8 mouse cellular contexts compared by ENCODE assay signal in the genomic region with DNA sequence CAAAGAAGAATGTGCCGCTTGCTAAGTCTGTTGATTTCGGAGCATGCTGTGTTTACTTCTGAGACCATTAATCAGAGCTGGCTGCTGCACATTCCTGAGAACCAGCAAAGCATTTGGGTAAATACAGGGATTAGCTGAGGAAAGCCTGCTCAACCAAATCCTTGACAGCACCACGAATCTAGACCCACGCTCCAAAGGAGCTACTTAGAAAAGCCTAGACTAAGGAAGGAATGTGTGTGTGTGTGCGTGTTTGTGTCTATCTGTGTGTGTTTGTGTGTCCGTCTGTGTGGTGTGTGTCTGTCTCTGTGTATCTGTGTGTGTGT. TPM values are rescaled to one million over a fixed set of nuclear protein-coding genes. Genes with fewer than 3 reads are reported as not detected.
A peak's percentile ranks its signal among the peaks of the same experiment; 100 is the strongest.
DNase-seq lines count a peak whose midpoint lies in the region; ATAC-seq lines count a peak whose summit lies in the region.
"Had no signal": no experiment of that assay in that cellular context is flagged by ENCODE, and none has a peak within 500 bp of the region (broad histone marks: within the 10 kb centered on the region; RNA-seq: fewer than 3 reads in every experiment).

No protein-coding gene starts in this region.

- DNase-seq in kidney, postnatal 25 days: peak; percentile 42 to 55
- peak; percentile 42 for DNase-seq in retina, embryonic 14.5 days (ENCODE audit: low spot score)
- DNase-seq in cerebellum, adult 11 months: no peak
- no peak for DNase-seq in frontal cortex, postnatal 10 days (ENCODE audit: low spot score in 2 of 2)
- DNase-seq: cerebellum, adult 8-10 months had no signal

- H3K27me3 ChIP-seq in hindbrain, embryonic 15.5 days: no peaks in the 10 kb centered on the region
- no peaks in the 10 kb centered on the region for H3K27me3 ChIP-seq in hindbrain, embryonic 12.5 days
- no peaks in the 10 kb centered on the region for H3K27me3 ChIP-seq in embryonic facial prominence, embryonic 12.5 days

- no peak overlapping the region for H3K4me3 ChIP-seq in hindbrain, embryonic 15.5 days
- H3K4me3 ChIP-seq in hindbrain, embryonic 12.5 days: no peak overlapping the region
- H3K4me3 ChIP-seq in embryonic facial prominence, embryonic 12.5 days: no peak overlapping the region

- H3K27ac ChIP-seq in hindbrain, embryonic 15.5 days (replicated peaks): peak overlapping the region; percentile 38; the same call in 1 of the 2 replicates
- no peak overlapping the region for H3K27ac ChIP-seq in hindbrain, embryonic 12.5 days
- H3K27ac ChIP-seq in embryonic facial prominence, embryonic 12.5 days: peak overlapping the region; percentile 77

- H3K9me3 ChIP-seq in hindbrain, embryonic 15.5 days: no peaks in the 10 kb centered on the region
- no peaks in the 10 kb centered on the region for H3K9me3 ChIP-seq in hindbrain, embryonic 12.5 days (replicated peaks)
- no peaks in the 10 kb centered on the region for H3K9me3 ChIP-seq in embryonic facial prominence, embryonic 12.5 days

- H3K4me2 ChIP-seq in hindbrain, embryonic 15.5 days: 0 out of 2 replicates have a peak overlapping the region, but pooled peaks have one; percentile 11
- H3K4me2 ChIP-seq in hindbrain, embryonic 12.5 days (replicated peaks): no peak overlapping the region
- H3K4me2 ChIP-seq in embryonic facial prominence, embryonic 12.5 days (replicated peaks): peak overlapping the region; percentile 30

- WGBS in hindbrain, embryonic 15.5 days: 23% methylated on average over 6 of the region's 6 CpGs
- 19% methylated on average over 6 of the region's 6 CpGs for WGBS in hindbrain, embryonic 12.5 days
- WGBS in embryonic facial prominence, embryonic 12.5 days: 23% methylated on average over 6 of the region's 6 CpGs

- H3K9ac ChIP-seq in hindbrain, embryonic 15.5 days: no peak overlapping the region
- H3K9ac ChIP-seq in hindbrain, embryonic 12.5 days: no peak overlapping the region
- no peak overlapping the region for H3K9ac ChIP-seq in embryonic facial prominence, embryonic 12.5 days

- ATAC-seq in hindbrain, embryonic 15.5 days (ENCODE audit: low FRiP score, low read depth): no peak
- no peak; the same call in 1 of the 2 replicates for ATAC-seq in hindbrain, embryonic 12.5 days (ENCODE audit: low FRiP score)
- ATAC-seq in embryonic facial prominence, embryonic 12.5 days (ENCODE audit: insufficient number of reproducible peaks, insufficient read depth, low FRiP score, low TSS enrichment): 0 out of 2 replicates have a peak, but pooled peaks have one; percentile 43

- no peaks in the 10 kb centered on the region for H3K36me3 ChIP-seq in hindbrain, embryonic 15.5 days
- no peaks in the 10 kb centered on the region for H3K36me3 ChIP-seq in hindbrain, embryonic 12.5 days
- H3K36me3 ChIP-seq in embryonic facial prominence, embryonic 12.5 days: no peaks in the 10 kb centered on the region

- H3K4me1 ChIP-seq in hindbrain, embryonic 15.5 days (replicated peaks): peaks cover 14% of the 10 kb centered on the region
- H3K4me1 ChIP-seq in hindbrain, embryonic 12.5 days: peaks cover 17% of the 10 kb centered on the region
- peaks cover 57% of the 10 kb centered on the region for H3K4me1 ChIP-seq in embryonic facial prominence, embryonic 12.5 days

RNA-seq across cellular contexts. Expression of a gene that starts 20.5 kb away (rescaled TPM):
- polyA plus RNA-seq in hindbrain, embryonic 15.5 days (2015; fragmentation: Nextera tagmentation; extraction: Ambion mirVana): 6.0 and 7.5 TPM in 2 replicates
- polyA plus RNA-seq in hindbrain, embryonic 12.5 days (2016; fragmentation: Nextera tagmentation; extraction: Ambion mirVana): 12.0 and 13.7 TPM in 2 replicates
- polyA plus RNA-seq in embryonic facial prominence, embryonic 12.5 days (2016; fragmentation: Nextera tagmentation; extraction: Ambion mirVana): 25.3 and 27.5 TPM in 2 replicates

Comparison
In these comparisons a context has a peak if more than half of its experiments do, and no peak if none do; other contexts are left out.
1. DNase-seq: peak in kidney, postnatal 25 days (2 of 2) and retina, embryonic 14.5 days (single experiment); none in cerebellum, adult 11 months (single experiment) and frontal cortex, postnatal 10 days (0 of 2).